Mouse (Mus musculus): ENCODE results near the gene Gm4981. TPM values are rescaled to one million over a fixed set of nuclear protein-coding genes. Genes with fewer than 3 reads are reported as not detected.
"Not testable (repeated sequence)": the region's sequence is repeated elsewhere in the genome, so short reads cannot be mapped to it uniquely, and the experiment has no call there.

Gene Gm4981
- total RNA-seq, 4 experiments from 2014 or later, result not detected

DNA sequence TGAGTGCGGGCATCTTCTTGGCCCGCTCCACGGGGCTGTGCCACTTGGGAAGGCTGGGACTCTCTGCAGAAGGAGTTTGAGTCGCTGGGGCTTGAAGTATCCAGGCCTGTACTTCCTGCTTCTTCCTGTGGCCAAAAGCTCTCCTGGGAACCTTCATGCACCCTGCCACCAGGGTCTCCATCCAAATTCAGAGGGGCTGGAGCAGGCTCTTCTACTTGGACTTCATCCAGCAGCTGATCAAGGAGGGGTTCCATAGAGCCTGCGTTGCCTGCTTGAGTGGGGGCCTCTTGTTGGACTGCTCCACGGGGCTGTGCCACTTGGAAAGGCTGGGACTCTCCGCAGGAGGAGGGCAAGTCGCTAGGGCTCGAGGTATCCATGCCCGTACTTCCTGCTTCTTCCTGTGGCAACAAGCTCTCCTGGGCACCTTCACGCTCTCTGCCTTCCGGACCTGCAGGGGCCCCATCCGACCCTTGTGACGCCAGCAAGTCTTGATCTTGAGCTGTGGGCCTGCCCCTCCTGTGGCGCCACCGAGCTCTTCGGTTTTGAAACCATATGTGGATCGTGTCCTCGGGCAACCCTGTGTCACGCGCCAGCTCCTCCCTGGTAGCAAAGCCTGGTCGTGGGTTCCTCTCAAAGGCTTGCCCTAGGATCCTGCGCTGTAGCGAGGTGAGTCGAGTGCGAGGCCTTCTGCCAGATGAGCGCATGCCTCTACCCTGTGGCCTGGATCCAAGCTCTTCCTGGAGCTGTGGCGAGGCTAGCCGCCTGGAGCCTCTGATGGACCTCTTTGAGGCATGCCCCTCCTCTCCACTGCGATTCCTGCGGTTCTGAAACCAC, 12.3 kb downstream of the Gm4981 start:
- DNase-seq (ENCODE audit: low spot score in 2 of 2), result peak; percentile 65 to 74

DNA sequence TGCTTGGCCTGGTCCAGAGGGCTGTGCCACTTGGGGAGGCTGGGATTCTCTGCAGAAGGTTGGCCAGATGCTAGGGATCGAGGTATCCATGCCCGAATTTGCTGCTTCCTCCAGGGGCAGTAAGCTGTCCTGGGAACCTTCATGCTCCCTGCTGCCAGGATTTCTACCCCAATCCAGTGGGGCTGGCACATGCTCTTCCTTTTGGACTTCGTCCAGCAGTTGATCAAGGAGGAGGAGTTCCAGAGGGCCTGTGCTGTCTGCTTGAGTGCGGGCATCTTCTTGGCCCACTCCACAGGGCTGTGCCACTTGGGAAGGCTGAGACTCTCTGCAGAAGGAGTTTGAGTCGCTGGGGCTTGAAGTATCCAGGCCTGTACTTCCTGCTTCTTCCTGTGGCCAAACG, 13.3 kb downstream of the Gm4981 start:
- DNase-seq (ENCODE audit: low spot score in 2 of 2), result not testable (repeated sequence)

DNA sequence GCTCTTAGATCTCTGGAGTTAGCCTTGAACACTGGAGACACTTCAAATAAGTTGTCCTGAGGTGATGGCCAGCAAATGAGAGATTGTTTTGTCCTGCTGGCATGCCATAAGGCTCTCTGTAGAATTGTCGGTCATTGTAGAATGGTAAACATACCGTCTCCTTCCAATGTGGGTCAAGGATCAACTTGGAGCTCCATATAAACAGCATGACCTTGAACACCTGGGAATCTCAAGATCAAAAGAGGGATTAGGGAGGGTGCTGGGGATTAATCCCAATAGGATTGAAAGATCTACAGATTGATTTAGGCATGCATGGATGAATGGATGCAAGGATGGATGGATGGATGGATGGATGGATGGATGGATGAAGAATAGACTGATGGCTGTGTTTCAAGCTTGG, 14.9 kb downstream of the Gm4981 start:
- DNase-seq (ENCODE audit: low spot score in 2 of 2), result not testable (repeated sequence)

DNA sequence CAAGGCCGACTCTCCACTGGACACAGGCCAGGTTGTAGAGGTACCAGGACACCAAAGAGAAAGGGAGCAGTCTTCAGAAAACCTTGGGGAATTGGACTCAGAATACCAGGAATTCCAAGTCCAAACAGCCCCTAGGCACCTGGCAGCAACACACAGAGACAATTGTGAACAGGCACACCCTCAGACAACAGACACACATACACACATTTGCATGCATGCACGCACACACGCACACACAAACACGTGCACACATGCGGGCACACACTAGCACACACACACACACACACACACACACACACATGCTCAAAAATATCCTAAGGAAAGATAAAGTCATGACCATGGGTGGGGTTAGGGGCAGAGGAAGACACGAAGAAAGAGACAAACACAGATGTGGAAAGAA, 15.8 kb downstream of the Gm4981 start:
- no peak for DNase-seq (ENCODE audit: low spot score in 2 of 2)

DNA sequence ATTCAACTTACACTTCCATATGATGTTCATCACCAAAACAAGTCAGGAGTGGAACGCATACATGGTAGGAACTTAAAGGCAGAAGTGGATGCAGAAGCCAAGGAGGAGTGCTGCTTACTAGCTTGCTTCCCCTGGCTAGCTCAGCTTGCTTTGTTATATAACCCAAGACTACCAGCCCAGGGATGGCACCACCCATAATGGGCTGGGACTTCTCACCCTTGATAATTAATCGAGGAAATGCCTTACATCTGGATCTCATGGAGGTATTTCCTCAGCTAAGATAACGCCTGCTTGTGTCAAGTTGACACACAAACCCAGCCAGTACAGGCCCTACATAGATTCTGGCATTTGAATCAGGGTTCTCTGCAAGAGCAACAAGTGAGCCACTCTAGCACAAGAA, 19.1 kb downstream of the Gm4981 start:
- no peak for DNase-seq (ENCODE audit: low spot score in 2 of 2)

DNA sequence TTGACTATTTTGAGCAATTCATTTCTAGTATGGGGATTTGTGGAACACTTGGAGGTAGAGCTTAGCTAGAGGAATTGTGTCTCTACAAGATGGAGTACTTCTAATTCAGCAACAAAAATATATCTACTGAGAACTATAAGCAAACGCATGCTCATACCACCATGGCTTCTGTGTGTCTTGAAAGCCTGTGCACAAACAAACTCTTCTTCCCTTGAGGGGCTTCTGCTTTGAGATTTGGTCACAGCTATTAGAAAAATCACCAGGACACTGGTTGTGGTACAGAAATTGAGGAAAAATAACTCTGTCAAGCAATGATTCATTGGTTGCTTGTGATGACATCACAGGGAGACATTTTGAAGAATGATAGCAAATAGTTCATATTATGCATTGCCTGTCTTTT, 21.1 kb downstream of the Gm4981 start:
- DNase-seq (ENCODE audit: low spot score in 2 of 2), result no peak

DNA sequence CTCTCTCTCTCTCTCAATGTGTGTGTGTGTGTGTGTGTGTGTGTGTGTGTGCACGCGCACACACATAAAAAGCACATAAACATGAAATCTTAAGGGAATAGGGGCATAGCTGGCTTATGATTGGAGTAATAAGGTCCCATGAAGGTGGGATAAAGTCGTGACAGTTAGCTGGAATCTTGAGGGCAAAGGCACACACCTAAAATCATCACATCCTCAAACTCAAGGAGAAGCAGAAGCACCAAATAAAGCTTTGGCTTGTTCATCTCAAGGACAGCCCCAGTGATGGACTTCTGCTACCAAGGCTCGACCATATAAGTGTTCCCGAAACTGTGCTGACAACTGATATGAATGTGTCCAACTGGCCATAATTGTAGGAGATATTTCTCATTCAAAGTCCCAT, 21.6 kb downstream of the Gm4981 start:
- DNase-seq (ENCODE audit: low spot score in 2 of 2), result no peak

DNA sequence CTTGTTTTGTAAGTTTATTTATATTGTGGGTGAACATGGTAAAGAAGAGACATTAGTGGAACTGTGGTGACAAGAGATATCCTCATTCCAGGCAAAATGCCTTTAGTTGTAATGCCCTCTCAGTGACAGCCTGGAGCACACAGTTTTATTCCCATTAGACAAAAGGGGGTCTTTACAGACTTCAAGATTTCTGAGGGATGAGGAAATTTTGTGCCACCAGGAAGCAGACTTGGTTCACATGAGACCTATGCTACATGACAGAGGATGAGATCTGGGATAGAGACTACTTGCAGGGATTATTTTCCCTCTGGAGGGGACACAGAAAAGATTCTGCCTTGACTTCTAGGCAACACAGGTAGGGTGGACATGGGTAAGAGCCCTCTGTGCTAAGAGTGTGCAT, 22.0 kb downstream of the Gm4981 start:
- DNase-seq (ENCODE audit: low spot score in 2 of 2), result no peak

DNA sequence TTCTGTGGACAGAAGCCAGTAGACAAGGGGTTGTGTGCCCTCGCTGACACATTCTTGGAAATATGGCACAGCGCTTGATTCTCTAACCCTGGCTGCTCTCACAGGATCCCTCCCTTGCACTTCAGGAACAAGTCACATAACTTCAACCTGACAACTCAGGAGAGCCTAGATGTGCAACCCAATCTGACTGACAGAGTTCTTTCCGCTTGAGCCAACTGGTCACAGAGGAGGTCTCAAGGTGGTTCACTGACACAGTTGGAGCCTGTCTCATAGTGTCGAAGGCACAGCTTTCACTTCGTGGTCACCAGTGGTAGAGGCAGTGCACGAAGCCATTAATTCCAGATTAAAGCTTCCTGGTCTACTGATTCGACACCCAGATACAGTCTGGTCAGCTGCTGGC, 24.3 kb downstream of the Gm4981 start:
- DNase-seq (ENCODE audit: low spot score in 2 of 2), result no peak

DNA sequence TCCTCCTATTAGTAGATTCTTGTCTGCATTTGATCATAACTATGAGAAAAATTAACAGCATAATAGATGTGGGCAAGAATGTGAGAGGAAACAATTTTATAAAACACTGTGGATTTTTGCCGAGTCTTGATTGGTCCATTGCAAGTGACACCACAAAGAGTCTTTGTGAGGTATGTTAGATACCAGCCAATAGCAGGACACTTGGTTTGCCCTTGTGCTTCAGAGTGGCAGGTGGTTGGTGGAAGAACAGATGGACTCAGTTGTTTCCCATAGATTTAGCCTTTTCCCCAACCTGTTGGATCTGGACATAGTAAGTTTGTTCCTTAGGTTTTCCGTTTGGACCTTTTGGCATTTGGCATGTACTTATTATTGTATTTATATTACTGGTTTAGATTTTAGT, 25.3 kb downstream of the Gm4981 start:
- no peak for DNase-seq (ENCODE audit: low spot score in 2 of 2)

DNA sequence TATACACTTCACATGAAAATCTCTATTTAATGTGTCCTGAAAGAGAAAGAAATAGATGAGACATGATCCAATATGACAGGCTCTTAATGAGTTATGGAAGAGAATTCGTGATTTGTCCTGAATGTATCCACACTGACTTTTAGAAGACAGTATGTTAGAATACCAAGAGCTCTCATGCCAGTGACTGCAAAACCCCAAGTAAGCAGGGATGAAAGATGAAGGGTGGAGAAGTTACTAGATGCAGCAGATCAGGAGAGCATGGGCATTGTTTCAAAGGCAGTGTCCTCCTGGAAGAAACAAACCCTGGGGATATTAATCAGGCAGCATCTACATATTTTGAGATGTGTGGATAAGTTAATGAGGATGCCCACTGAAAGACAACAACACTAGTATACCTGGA, 26.0 kb downstream of the Gm4981 start:
- DNase-seq (ENCODE audit: low spot score in 2 of 2), result no peak

DNA sequence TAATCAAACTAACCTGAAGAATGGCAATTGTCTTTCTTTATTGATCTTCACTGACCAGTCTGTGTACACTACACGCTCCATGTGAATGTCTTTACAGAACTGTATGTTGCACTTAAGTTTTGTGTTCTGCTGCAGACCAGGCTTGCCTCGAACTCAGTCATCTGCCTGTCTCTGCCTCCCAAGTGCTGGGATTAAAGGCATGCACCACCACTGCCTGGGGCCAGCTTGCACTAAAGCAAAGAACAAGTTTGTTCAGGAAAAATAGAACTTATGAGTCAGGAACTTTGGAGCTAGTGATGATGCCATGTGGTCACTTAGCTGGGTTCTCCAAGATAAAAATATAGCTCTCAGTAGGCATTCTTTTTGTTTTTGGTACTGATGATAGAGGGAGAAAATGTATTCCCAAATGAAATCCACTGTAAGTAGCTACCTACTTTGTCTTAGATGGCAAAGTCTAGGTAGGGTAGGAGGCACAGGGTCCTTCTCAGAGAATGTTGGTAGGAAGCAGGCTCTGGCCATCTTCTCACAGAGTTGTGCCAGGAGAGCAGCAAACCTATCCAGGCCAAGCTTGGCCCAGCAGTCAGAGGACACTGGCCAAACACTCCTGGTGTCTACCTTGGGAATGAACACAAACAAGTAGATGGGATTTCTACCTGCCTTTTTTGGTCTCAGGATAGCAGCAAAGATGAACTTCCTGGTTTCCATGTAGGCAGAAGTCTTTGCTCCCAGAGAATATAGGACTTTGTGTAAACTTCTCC, 26.6 kb downstream of the Gm4981 start:
- no peak for DNase-seq (ENCODE audit: low spot score in 2 of 2)

DNA sequence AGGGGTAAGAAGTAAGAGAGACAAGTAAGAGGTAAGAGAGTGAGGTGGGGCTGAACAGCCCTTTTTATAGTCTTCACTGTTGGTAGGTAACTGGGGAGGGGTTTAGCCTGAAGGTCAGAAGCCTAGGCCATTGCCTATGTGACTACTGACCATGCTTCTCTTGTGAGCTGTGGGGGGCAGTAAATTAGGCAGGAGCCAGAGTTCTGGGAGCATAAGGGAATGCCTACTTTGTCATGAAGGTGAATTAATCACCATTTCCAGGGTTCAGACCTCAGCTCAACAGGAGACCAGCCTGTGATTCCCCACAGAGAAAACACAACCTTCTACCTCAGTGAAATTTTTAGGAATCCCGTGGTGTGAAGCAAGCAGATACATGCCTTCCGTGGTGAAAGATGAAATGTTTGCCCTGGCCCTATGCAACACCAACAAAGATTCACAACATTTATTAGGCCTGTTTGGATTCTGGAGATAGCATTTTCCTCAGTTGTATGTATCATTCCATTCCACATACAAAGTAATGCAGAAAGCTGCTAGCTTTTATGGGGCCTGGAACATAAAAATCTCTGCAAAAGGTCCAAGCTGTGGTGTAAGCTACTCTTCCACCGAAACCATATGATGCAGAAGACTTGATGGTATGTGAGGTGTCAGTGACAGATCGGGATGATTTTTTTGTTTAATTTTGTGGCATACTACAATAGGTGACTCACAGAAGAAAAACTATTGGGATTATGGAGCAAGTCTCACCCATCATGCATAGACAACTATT, 29.7 kb downstream of the Gm4981 start:
- no peak for DNase-seq (ENCODE audit: low spot score in 2 of 2)

DNA sequence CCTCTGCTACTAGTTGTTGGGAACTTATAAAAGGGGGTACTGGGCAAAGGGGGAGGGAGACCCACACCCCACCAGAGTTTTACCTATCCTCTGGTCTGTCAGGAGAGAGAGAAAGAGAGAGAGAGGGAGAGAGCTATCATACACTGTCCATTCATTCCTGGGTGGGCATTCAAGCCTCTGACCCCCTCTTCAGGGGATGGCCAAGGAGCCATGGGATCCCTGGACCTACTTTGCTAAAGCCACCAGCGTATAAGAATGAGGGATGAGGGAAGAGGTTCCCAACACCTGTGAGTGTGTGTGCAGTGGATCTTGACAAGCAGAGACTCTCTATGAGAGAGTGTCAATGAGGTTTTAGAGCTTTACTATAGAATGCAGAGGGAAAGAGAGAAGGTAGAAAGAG, 30.5 kb downstream of the Gm4981 start:
- no peak for DNase-seq (ENCODE audit: low spot score in 2 of 2)

Other genes starting within 250 kb of the Gm4981 start
- under 1 TPM in 1 of 4 experiments, not detected in 3; 0.87 TPM for gene AW822073, start 11.8 kb downstream of the Gm4981 start, total RNA-seq (2022)
- gene Duxf3, start 4.0 kb downstream of the Gm4981 start, total RNA-seq (2022), result not detected
- gene Gcc2, start 18.8 kb upstream of the Gm4981 start, total RNA-seq (2022), result 10 to 100 TPM; 77.3 to 96.6 (median 90.6) TPM
- 10 to 100 TPM; 17.4 to 29.1 (median 23.0) TPM for gene Lims1, start 86.8 kb upstream of the Gm4981 start, total RNA-seq (2022)
- gene Ranbp2, start 210.2 kb upstream of the Gm4981 start, total RNA-seq (2022), result 10 to 100 TPM; 73.9 to 89.2 (median 84.7) TPM

Measured in layer of hippocampus, adult 8-10 months (tissue).